Mouse (Mus musculus) WW6 (cell line): ENCODE measurements around the gene Ndufaf2.
A peak's percentile ranks its signal among the peaks of the same experiment; 100 is the strongest.

Source experiments
- DNase-seq: peaks from one replicate; pipeline ENCODE4 v3.0.0-alpha.2; 2013; ENCODE audit warnings: low read depth, low spot score

The Ndufaf2 gene

GRCm38 (mm10) chr13:107963471-107963870 lies 195.0 kb downstream of the Ndufaf2 start:
- DNase-seq, result no peak

- DNase-seq, result no peak
Measured at GRCm38 (mm10) chr13:107962741-107963140, 195.7 kb downstream of the Ndufaf2 start.

GRCm38 (mm10) chr13:107961972-107962371 lies 196.5 kb downstream of the Ndufaf2 start:
- DNase-seq, result no peak

GRCm38 (mm10) chr13:107961501-107961900 lies 196.9 kb downstream of the Ndufaf2 start:
- no peak for DNase-seq

- DNase-seq, result no peak
Measured at GRCm38 (mm10) chr13:107960549-107960948, 197.9 kb downstream of the Ndufaf2 start.

GRCm38 (mm10) chr13:107959891-107960290 lies 198.5 kb downstream of the Ndufaf2 start:
- DNase-seq, result no peak

GRCm38 (mm10) chr13:107956246-107956645 lies 202.2 kb downstream of the Ndufaf2 start:
- DNase-seq, result no peak

- DNase-seq, result peak; percentile 56
Measured at GRCm38 (mm10) chr13:107955327-107956110, 202.9 kb downstream of the Ndufaf2 start.

- no peak for DNase-seq
Measured at GRCm38 (mm10) chr13:107954445-107955261, 203.8 kb downstream of the Ndufaf2 start.

- no peak for DNase-seq
Measured at GRCm38 (mm10) chr13:107954100-107954444, 204.4 kb downstream of the Ndufaf2 start.
